Mouse (Mus musculus) neural tube, embryonic 15.5 days (tissue): ENCODE measurements around the gene Prr14l. TPM values are rescaled to one million over a fixed set of nuclear protein-coding genes. Genes with fewer than 3 reads are reported as not detected.
"Not testable (repeated sequence)": the region's sequence is repeated elsewhere in the genome, so short reads cannot be mapped to it uniquely, and the experiment has no call there.

Source experiments
- ATAC-seq: fragments of 200-750 bp; cut with Nextera tagmentation; 2 replicates; pipeline ENCODE4 v1.8.0; 2017; ENCODE audit warnings: mild to moderate bottlenecking, moderate TSS enrichment, moderate library complexity; ENCODE audit not compliant: low FRiP score
- H3K27ac ChIP-seq: fragments of 300-500 bp; sonication (generic); replicated peaks from 2 replicates; pipeline ENCODE4 v1.5.1; 2015; ENCODE audit warnings: mild to moderate bottlenecking, inconsistent platforms
- H3K27me3 ChIP-seq: fragments of 300-500 bp; sonication (generic); replicated peaks from 2 replicates; pipeline ENCODE4 v1.6.1; 2015; ENCODE audit warnings: inconsistent platforms
- H3K36me3 ChIP-seq: fragments of 300-500 bp; sonication (generic); 2 replicates; pipeline ENCODE4 v1.6.1; 2015; ENCODE audit warnings: inconsistent platforms
- H3K4me1 ChIP-seq: fragments of 300-500 bp; sonication (generic); 2 replicates; pipeline ENCODE4 v1.6.1; 2015; ENCODE audit warnings: inconsistent platforms
- H3K4me2 ChIP-seq: fragments of 300-500 bp; sonication (generic); 2 replicates; pipeline ENCODE4 v1.6.1; 2015; ENCODE audit warnings: inconsistent platforms, mild to moderate bottlenecking, moderate library complexity
- H3K4me3 ChIP-seq: fragments of 300-500 bp; sonication (generic); replicated peaks from 2 replicates; pipeline ENCODE4 v1.5.1; 2015; ENCODE audit warnings: mild to moderate bottlenecking, inconsistent platforms
- H3K9ac ChIP-seq: fragments of 300-500 bp; sonication (generic); replicated peaks from 2 replicates; pipeline ENCODE4 v1.6.1; 2015; ENCODE audit warnings: mild to moderate bottlenecking, inconsistent platforms
- H3K9me3 ChIP-seq: fragments of 300-500 bp; sonication (generic); replicated peaks from 2 replicates; pipeline ENCODE4 v1.6.1; 2016; ENCODE audit warnings: inconsistent platforms
- WGBS: fragments of 180-500 bp; shearing (Covaris S2); methylation state at CpG from one replicate; pipeline ENCODE4 v1.1.7; 2015; ENCODE audit warnings: mixed read lengths; 5-methylcytosine and 5-hydroxymethylcytosine counted together
- polyA plus RNA-seq: library from polyadenylated mRNA; unstranded; fragments of >200 nt; fragmentation: Nextera tagmentation; extraction: Ambion mirVana; gene quantifications from 2 replicates; pipeline ENCODE4 v1.2.1, GENCODE M21; 2015

Prr14l gene
- polyA plus RNA-seq, 1 experiment from 2014 or later = 10.2 TPM

GRCm38 (mm10) chr5:32852026-32852425, 2.0 kb downstream of the Prr14l start:
- peak overlapping the region; percentile 76 for H3K4me2 ChIP-seq
- no peak for ATAC-seq
- H3K36me3 ChIP-seq = peaks cover 5% of the 10 kb centered on the region
- no peaks in the 10 kb centered on the region for H3K9me3 ChIP-seq
- H3K4me1 ChIP-seq = peaks cover 33% of the 10 kb centered on the region
- WGBS = 68% methylated on average over 6 of the region's 6 CpGs
- no peaks in the 10 kb centered on the region for H3K27me3 ChIP-seq
- peak overlapping the region; percentile 20; the same call in 1 of the 2 replicates for H3K9ac ChIP-seq
- H3K27ac ChIP-seq = no peak overlapping the region
- 0 out of 2 replicates have a peak overlapping the region, but pooled peaks have one; percentile 4 for H3K4me3 ChIP-seq

GRCm38 (mm10) chr5:32849580-32849979, 4.5 kb downstream of the Prr14l start:
- Histone ChIP-seq H3K4me1 (peaks cover 33% of the 10 kb centered on the region), H3K36me3 (peaks cover 14% of the 10 kb centered on the region)
- not testable (repeated sequence) for H3K9ac ChIP-seq, H3K9me3 ChIP-seq, ATAC-seq, H3K27me3 ChIP-seq, H3K27ac ChIP-seq, H3K4me2 ChIP-seq, H3K4me3 ChIP-seq
- 100% methylated on average over 3 of the region's 3 CpGs for WGBS

- peaks cover 31% of the 10 kb centered on the region for H3K4me1 ChIP-seq
- H3K9ac ChIP-seq = no peak overlapping the region
- peaks cover 18% of the 10 kb centered on the region for H3K36me3 ChIP-seq
- H3K9me3 ChIP-seq = no peaks in the 10 kb centered on the region
- ATAC-seq = no peak
- H3K4me3 ChIP-seq = no peak overlapping the region
- WGBS = 94% methylated on average over 3 of the region's 3 CpGs
- no peak overlapping the region for H3K4me2 ChIP-seq
- H3K27ac ChIP-seq = no peak overlapping the region
- no peaks in the 10 kb centered on the region for H3K27me3 ChIP-seq
These were observed 4.9 kb downstream of the Prr14l start for GRCm38 (mm10) chr5:32849178-32849577.

- Histone ChIP-seq H3K27me3 (no peaks in the 10 kb centered on the region), H3K4me1 (no peaks in the 10 kb centered on the region), H3K4me2 (no peak overlapping the region), H3K9me3 (no peaks in the 10 kb centered on the region), H3K27ac (no peak overlapping the region), H3K9ac (no peak overlapping the region), H3K36me3 (peaks cover 75% of the 10 kb centered on the region), H3K4me3 (no peak overlapping the region)
- WGBS = 98% methylated on average over 2 of the region's 2 CpGs
- no peak for ATAC-seq
These were observed 14.0 kb downstream of the Prr14l start for GRCm38 (mm10) chr5:32840029-32840428.

- H3K27me3 ChIP-seq = no peaks in the 10 kb centered on the region
- H3K27ac ChIP-seq = no peak overlapping the region
- no peak overlapping the region for H3K4me2 ChIP-seq
- H3K9ac ChIP-seq = no peak overlapping the region
- ATAC-seq = no peak
- no peaks in the 10 kb centered on the region for H3K9me3 ChIP-seq
- H3K36me3 ChIP-seq = peaks cover 74% of the 10 kb centered on the region
- WGBS = 91% methylated on average over 5 of the region's 5 CpGs
- no peaks in the 10 kb centered on the region for H3K4me1 ChIP-seq
- H3K4me3 ChIP-seq = no peak overlapping the region
These were observed 17.1 kb downstream of the Prr14l start for GRCm38 (mm10) chr5:32836976-32837375.

- H3K4me1 ChIP-seq = no peaks in the 10 kb centered on the region
- H3K36me3 ChIP-seq = peaks cover 83% of the 10 kb centered on the region
- H3K27ac ChIP-seq = no peak overlapping the region
- 88% methylated on average over 1 of the region's 1 CpGs for WGBS
- H3K27me3 ChIP-seq = no peaks in the 10 kb centered on the region
- H3K4me2 ChIP-seq = no peak overlapping the region
- no peak for ATAC-seq
- no peaks in the 10 kb centered on the region for H3K9me3 ChIP-seq
- no peak overlapping the region for H3K9ac ChIP-seq
- no peak overlapping the region for H3K4me3 ChIP-seq
These were observed 19.6 kb downstream of the Prr14l start for GRCm38 (mm10) chr5:32834497-32834896.

GRCm38 (mm10) chr5:32830054-32830453, 24.0 kb downstream of the Prr14l start:
- Histone ChIP-seq H3K27me3 (no peaks in the 10 kb centered on the region), H3K4me2 (no peak overlapping the region), H3K27ac (no peak overlapping the region), H3K9me3 (no peaks in the 10 kb centered on the region), H3K4me3 (no peak overlapping the region), H3K4me1 (no peaks in the 10 kb centered on the region), H3K9ac (no peak overlapping the region), H3K36me3 (peaks cover 86% of the 10 kb centered on the region)
- ATAC-seq = no peak
- 96% methylated on average over 2 of the region's 2 CpGs for WGBS

GRCm38 (mm10) chr5:32828766-32829165, 25.3 kb downstream of the Prr14l start:
- peaks cover 76% of the 10 kb centered on the region for H3K36me3 ChIP-seq
- 98% methylated on average over 1 of the region's 1 CpGs for WGBS
- not testable (repeated sequence) for H3K4me1 ChIP-seq, H3K4me3 ChIP-seq, ATAC-seq, H3K27ac ChIP-seq, H3K27me3 ChIP-seq, H3K9me3 ChIP-seq, H3K4me2 ChIP-seq, H3K9ac ChIP-seq

- whole genome bisulfite sequencing = 90% methylated on average over 7 of the region's 7 CpGs
- H3K9ac ChIP-seq = no peak within 1 kb of the TSS
- ATAC-seq = no peak
- no peaks in the 10 kb centered on the region for H3K27me3 ChIP-seq
- H3K4me1 ChIP-seq = no peaks in the 10 kb centered on the region
- H3K9me3 ChIP-seq = no peaks in the 10 kb centered on the region
- H3K4me3 ChIP-seq = no peak within 1 kb of the TSS
- H3K36me3 ChIP-seq = peaks cover 64% of the 10 kb centered on the region
- H3K27ac ChIP-seq = no peak within 1 kb of the TSS
- H3K4me2 ChIP-seq = no peak within 1 kb of the TSS
These were observed 27.0 kb downstream of the Prr14l start, which contains the start of gene Gm20671 for GRCm38 (mm10) chr5:32827009-32827408. Gene Gm20671, minus strand, starts transcription at chr5:32827109.

- no peak overlapping the region for H3K9ac ChIP-seq
- H3K4me3 ChIP-seq = no peak overlapping the region
- no peaks in the 10 kb centered on the region for H3K4me1 ChIP-seq
- H3K4me2 ChIP-seq = no peak overlapping the region
- peaks cover 45% of the 10 kb centered on the region for H3K36me3 ChIP-seq
- ATAC-seq = no peak
- H3K9me3 ChIP-seq = no peaks in the 10 kb centered on the region
- no peaks in the 10 kb centered on the region for H3K27me3 ChIP-seq
- WGBS = 97% methylated on average over 8 of the region's 8 CpGs
- H3K27ac ChIP-seq = no peak overlapping the region
These were observed 33.6 kb downstream of the Prr14l start for GRCm38 (mm10) chr5:32820471-32820870.

GRCm38 (mm10) chr5:32815396-32815795, 38.7 kb downstream of the Prr14l start:
- Histone ChIP-seq H3K9me3 (no peaks in the 10 kb centered on the region), H3K27me3 (no peaks in the 10 kb centered on the region), H3K4me1 (no peaks in the 10 kb centered on the region), H3K4me2 (no peak overlapping the region), H3K9ac (no peak overlapping the region), H3K27ac (no peak overlapping the region), H3K4me3 (no peak overlapping the region), H3K36me3 (peaks cover 55% of the 10 kb centered on the region)
- WGBS = 95% methylated on average over 4 of the region's 4 CpGs
- no peak for ATAC-seq

GRCm38 (mm10) chr5:32786454-32786853, 67.6 kb downstream of the Prr14l start:
- Histone ChIP-seq H3K36me3 (peaks cover 13% of the 10 kb centered on the region), H3K27ac (peak overlapping the region; percentile 87; the same call in 1 of the 2 replicates), H3K4me1 (peaks cover 15% of the 10 kb centered on the region)
- H3K4me2 ChIP-seq, H3K27me3 ChIP-seq, H3K9ac ChIP-seq, ATAC-seq, H3K9me3 ChIP-seq, H3K4me3 ChIP-seq: not testable (repeated sequence)
- WGBS = 73% methylated on average over 1 of the region's 1 CpGs
